Mouse (Mus musculus) lung, adult 2 months (tissue): ENCODE results near the gene Ly6g6c.

Experiments
- CTCF ChIP-seq: fragments of 200-500 bp; IDR thresholded peaks from 2 replicates; pipeline ENCODE4 v1.5.1; 2011; ENCODE audit warnings: mild to moderate bottlenecking, low read length, control low read depth; ENCODE audit not compliant: insufficient read depth
- POLR2A ChIP-seq: fragments of 200-500 bp; IDR thresholded peaks from 2 replicates; pipeline ENCODE4 v1.6.1; 2011; ENCODE audit warnings: low read depth, mild to moderate bottlenecking, control low read depth, low read length, borderline replicate concordance; ENCODE audit errors: extremely low read depth

DNA sequence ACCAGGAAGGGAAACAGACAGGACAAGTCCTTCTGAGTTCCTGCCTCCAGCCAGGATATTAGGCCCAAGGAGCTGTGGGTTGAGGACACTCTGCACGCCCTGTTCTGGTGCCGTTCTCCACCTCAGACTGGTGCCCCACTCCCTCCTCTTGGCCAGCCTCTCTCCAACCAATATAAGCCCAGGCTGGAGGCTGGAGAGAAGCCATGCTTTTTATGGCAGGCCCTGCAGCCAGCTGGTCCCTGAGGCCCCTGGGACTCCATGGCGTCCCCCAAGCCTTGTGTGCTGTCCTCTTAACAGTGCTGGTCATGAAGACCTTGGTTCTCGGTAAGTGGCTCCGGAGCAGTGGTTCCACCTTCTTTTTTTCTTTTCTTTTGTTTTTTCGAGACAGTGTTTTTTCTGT, 42.9 kb downstream of the Ly6g6c start, which contains the start of gene Ly6g5c:
- TF ChIP-seq CTCF (no peak), POLR2A (no peak)
